Mouse (Mus musculus): Measurements from ENCODE around the gene Rasgrf1. TPM values are rescaled to one million over a fixed set of nuclear protein-coding genes. Genes with fewer than 3 reads are reported as not detected.

The Rasgrf1 gene
- polyA plus RNA-seq, 1 experiment from 2014 or later = 0.84 TPM

DNA sequence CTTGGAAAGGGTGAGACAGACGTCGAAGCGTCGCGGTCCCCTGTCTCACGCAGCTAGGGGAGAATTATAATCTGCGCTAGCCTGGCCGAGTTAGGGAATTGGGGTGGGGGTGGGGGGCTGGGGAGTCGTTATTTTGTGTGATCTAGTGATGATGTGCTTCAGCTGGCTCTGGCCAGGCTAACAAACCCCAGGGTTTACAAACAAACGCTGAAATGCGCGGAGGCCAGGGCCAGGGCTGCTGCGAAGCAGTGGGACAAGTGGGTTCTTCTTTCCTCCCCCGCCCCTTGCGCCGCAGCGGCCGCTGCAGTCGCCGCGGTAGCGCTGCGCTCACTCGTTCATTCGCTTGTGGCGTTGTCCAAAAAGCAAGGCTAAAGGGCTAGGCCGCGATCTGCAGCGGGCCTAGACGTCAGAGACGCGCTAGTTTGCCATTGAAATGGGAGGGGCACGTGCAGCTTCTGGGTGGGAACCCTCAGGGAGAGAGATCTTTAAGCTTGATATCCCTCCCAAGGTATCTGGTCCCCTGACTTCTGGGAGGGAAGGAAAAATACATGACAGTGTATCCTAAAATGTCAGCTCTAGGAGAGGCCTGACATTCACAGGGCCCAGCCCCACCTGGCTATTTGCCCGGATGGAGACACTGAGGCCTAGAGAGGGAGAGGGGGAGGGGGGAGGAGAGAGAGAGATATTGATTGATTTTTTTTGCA, 1.2 kb downstream of the Rasgrf1 start:
- ATAC-seq (ENCODE audit: low FRiP score) = peak; percentile 21; the same call in 1 of the 2 replicates
- H3K9ac ChIP-seq = no peak overlapping the region

DNA sequence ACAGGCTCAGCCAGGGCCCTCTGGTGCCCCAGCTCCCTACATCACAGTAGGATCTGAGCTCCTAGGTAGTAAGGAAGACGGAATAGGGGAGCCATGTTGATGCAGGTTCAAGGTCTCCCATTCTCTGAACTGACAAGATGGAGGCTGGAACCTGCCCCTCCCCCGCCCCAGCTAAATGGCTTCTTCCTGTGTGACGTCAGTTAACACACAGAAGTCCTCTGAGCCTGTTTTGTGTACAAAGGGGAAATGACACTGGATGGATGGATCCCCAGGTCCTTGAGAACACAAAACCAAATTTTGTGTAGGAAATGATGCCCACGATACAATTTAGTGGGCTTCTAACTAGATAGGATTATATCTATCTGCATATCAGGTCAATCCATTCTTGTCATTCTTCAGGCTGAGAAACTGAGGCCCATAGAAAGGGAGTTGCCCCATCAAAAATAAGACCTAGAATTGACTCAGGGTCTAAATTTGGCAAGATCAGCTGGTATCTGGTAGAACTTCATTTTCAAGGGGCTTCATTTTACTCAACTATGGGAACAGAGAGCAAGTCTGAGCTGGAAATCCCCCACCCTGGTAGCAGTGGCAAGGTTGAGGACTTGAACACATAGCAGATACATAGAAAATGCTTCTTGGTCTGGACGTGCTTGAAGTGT, 2.3 kb downstream of the Rasgrf1 start:
- 66% methylated on average over 5 of the region's 5 CpGs for WGBS
- ATAC-seq (ENCODE audit: low FRiP score) = no peak
- no peak overlapping the region for H3K4me2 ChIP-seq (replicated peaks)
- no peaks in the 10 kb centered on the region for H3K9me3 ChIP-seq (replicated peaks)
- H3K27ac ChIP-seq = no peak overlapping the region
- no peak overlapping the region for H3K4me3 ChIP-seq
- H3K9ac ChIP-seq = no peak overlapping the region
- peaks cover 72% of the 10 kb centered on the region for H3K27me3 ChIP-seq
- H3K4me1 ChIP-seq = peaks cover 26% of the 10 kb centered on the region
- H3K36me3 ChIP-seq = no peaks in the 10 kb centered on the region

More for the DNA sequence above, 1.2 kb downstream of the Rasgrf1 start:
- peak overlapping the region; percentile 51 for H3K4me3 ChIP-seq
- no peaks in the 10 kb centered on the region for H3K36me3 ChIP-seq
- peaks cover 26% of the 10 kb centered on the region for H3K4me1 ChIP-seq
- peak overlapping the region; percentile 88 for H3K4me2 ChIP-seq (replicated peaks)
- no peaks in the 10 kb centered on the region for H3K9me3 ChIP-seq (replicated peaks)
- H3K27me3 ChIP-seq = peaks cover 84% of the 10 kb centered on the region
- under 1% methylated on average over 34 of the region's 34 CpGs for whole genome bisulfite sequencing
- H3K27ac ChIP-seq = no peak overlapping the region

DNA sequence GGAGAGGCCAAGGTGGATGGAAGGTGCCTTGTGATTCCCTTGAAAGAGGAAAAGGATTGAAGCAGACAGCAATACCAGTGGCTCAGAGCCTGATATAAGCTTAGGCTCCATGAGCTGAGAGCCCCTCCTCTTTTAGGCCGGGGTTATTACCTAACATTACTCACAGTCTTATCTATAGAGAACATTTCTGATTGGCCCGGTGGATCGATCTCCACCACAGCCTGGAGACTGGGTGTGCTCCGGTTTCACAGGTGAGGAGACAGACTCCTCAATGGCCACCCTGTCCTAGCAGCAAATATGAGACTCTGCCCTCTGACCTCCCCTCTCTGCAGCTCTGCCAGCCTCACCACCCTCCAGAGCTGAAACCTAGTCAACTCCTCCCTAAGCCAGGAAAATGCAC, 3.4 kb downstream of the Rasgrf1 start:
- Histone ChIP-seq H3K9ac (no peak overlapping the region), H3K4me1 (peaks cover 26% of the 10 kb centered on the region), H3K4me3 (no peak overlapping the region), H3K9me3 (replicated peaks) (no peaks in the 10 kb centered on the region), H3K27ac (no peak overlapping the region), H3K4me2 (replicated peaks) (no peak overlapping the region), H3K27me3 (peaks cover 61% of the 10 kb centered on the region), H3K36me3 (no peaks in the 10 kb centered on the region)
- WGBS = 65% methylated on average over 4 of the region's 4 CpGs
- ATAC-seq (ENCODE audit: low FRiP score) = no peak

DNA sequence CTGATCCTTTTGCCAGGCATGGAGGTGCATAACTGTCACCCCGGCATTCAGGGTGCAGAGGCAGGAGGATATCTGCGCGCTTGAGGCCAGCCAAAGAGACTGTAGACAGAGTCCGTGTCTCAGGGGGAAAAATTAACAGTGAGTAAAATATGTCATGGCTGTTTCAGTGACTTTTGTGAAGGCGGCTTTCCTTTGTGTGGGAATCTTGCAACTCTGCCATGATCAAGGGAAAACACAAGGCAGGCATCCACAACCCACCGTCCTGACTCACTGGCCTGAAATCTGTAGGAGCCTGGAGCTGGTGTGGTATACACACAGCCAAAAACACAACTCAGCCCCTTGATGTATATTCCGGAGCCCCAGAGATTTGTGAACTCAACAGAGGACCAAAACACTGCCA, 6.8 kb downstream of the Rasgrf1 start:
- H3K36me3 ChIP-seq = no peaks in the 10 kb centered on the region
- ATAC-seq (ENCODE audit: low FRiP score) = no peak
- no peaks in the 10 kb centered on the region for H3K9me3 ChIP-seq (replicated peaks)
- H3K27ac ChIP-seq = no peak overlapping the region
- H3K4me2 ChIP-seq (replicated peaks) = no peak overlapping the region
- no peak overlapping the region for H3K4me3 ChIP-seq
- no peaks in the 10 kb centered on the region for H3K4me1 ChIP-seq
- H3K27me3 ChIP-seq = peaks cover 28% of the 10 kb centered on the region
- 91% methylated on average over 7 of the region's 7 CpGs for WGBS
- H3K9ac ChIP-seq = no peak overlapping the region

DNA sequence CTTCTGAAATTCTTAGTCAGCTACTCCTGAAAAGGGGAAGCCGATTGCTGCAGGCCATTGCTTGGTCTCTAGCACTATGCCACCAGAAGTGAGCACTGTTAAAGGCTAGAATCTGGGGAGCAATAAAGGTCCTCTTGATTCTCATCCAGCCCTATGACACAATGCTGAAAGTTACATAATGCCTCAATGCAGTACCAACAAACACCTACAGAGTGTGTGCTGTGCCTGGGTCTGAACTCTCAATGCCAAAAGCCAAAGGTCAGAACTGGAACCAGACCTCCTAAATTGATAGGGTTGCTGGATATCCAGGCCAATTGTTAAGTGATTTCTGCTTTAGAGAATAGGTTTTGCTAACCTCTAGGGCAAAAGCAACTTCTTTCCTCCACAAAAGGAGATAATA, 7.7 kb downstream of the Rasgrf1 start:
- H3K27me3 ChIP-seq = peaks cover 19% of the 10 kb centered on the region
- WGBS = 88% methylated on average over 1 of the region's 1 CpGs
- no peak overlapping the region for H3K4me2 ChIP-seq (replicated peaks)
- H3K36me3 ChIP-seq = no peaks in the 10 kb centered on the region
- H3K4me3 ChIP-seq = no peak overlapping the region
- no peaks in the 10 kb centered on the region for H3K9me3 ChIP-seq (replicated peaks)
- no peak overlapping the region for H3K27ac ChIP-seq
- H3K4me1 ChIP-seq = no peaks in the 10 kb centered on the region
- no peak overlapping the region for H3K9ac ChIP-seq
- no peak for ATAC-seq (ENCODE audit: low FRiP score)

DNA sequence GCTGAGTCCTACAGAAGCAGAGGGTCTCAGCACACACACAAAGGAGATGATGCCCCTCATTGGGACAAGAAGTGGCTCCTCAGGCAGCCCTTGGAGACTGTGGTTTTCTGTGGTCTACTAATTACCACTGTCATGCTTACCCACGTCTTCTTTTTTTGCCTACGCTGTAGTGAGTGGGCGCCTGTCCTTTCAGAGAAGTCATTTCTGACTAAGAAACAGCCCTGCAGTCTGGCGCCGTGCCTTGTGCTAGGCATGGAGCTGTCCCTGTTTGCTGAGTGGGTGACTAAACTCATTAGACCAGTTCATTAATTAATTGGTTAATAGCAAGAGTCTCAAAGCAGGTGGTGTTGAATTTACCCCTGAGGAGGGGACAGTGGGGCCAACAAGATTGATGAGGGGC, 9.1 kb downstream of the Rasgrf1 start:
- 80% methylated on average over 5 of the region's 5 CpGs for WGBS
- Histone ChIP-seq H3K4me1 (no peaks in the 10 kb centered on the region), H3K9me3 (replicated peaks) (no peaks in the 10 kb centered on the region), H3K4me2 (replicated peaks) (no peak overlapping the region), H3K9ac (no peak overlapping the region), H3K4me3 (no peak overlapping the region), H3K27me3 (peaks cover 5% of the 10 kb centered on the region; the same call in 1 of the 2 replicates), H3K36me3 (no peaks in the 10 kb centered on the region), H3K27ac (no peak overlapping the region)
- no peak for ATAC-seq (ENCODE audit: low FRiP score)

DNA sequence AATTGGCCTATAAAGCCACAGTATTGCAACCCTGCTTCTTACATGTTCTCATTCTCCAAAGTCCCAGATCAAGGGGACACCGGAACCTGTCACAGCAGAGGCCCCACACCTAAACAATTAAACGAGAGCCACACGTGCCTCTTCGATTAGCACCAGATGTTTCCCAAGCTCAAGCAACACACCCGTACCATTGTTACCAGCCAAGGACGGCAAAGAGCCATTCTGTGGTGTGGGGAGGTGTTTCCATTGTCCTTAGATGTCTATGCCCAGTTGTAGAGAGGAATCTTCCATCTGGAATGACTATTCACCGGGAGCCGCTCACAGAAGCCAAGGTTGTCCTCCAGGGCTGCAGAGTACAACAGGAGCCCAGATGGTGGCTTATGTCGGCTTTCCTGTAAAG, 11.4 kb downstream of the Rasgrf1 start:
- no peak for ATAC-seq (ENCODE audit: low FRiP score)
- no peak overlapping the region for H3K4me2 ChIP-seq (replicated peaks)
- no peak overlapping the region for H3K9ac ChIP-seq
- H3K9me3 ChIP-seq (replicated peaks) = no peaks in the 10 kb centered on the region
- 74% methylated on average over 9 of the region's 9 CpGs for WGBS
- H3K36me3 ChIP-seq = no peaks in the 10 kb centered on the region
- no peaks in the 10 kb centered on the region for H3K4me1 ChIP-seq
- H3K27me3 ChIP-seq = no peaks in the 10 kb centered on the region
- no peak overlapping the region for H3K4me3 ChIP-seq
- H3K27ac ChIP-seq = no peak overlapping the region

DNA sequence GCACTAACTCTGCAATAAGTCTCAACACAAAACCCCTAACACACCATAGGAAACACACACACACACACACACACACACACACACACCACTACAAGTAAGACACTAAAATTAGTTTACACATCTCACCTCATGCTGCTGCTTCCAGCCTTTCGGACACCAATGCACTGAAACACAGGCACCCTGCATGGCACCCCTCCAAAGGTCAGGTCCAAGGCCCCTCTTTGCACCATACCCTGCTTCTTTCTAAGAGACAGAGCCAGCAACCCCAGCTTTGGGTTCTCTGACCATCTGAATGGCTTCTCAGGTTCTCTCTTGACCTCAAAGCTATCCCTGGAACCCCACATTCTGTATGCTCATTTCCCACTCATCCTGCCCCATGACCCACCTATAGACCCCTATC, 13.0 kb downstream of the Rasgrf1 start:
- H3K4me3 ChIP-seq = no peak overlapping the region
- ATAC-seq (ENCODE audit: low FRiP score) = no peak
- no peak overlapping the region for H3K4me2 ChIP-seq (replicated peaks)
- no peak overlapping the region for H3K9ac ChIP-seq
- no peak overlapping the region for H3K27ac ChIP-seq
- 82% methylated on average over 1 of the region's 1 CpGs for WGBS
- no peaks in the 10 kb centered on the region for H3K9me3 ChIP-seq (replicated peaks)
- H3K4me1 ChIP-seq = no peaks in the 10 kb centered on the region
- no peaks in the 10 kb centered on the region for H3K36me3 ChIP-seq
- H3K27me3 ChIP-seq = no peaks in the 10 kb centered on the region

DNA sequence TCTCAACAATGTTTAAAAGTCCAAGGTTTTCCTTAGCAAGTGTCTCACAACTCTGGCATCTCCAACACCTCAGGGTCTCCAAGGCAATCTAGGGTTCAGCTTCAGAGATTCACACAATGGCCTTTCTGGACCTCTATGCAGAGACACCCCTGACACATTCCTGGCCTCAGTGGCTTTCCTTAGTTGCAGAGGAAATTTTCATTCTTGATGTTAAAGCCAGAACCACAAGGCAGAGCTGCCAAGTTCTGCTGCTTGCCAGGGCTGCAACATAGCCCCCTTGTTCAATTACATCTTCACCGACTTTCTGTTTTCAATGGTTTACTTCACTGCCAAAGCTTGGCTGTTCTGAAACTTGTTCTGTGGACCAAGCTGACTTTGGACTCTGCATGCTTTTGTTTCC, 15.1 kb downstream of the Rasgrf1 start:
- ATAC-seq (ENCODE audit: low FRiP score) = no peak

DNA sequence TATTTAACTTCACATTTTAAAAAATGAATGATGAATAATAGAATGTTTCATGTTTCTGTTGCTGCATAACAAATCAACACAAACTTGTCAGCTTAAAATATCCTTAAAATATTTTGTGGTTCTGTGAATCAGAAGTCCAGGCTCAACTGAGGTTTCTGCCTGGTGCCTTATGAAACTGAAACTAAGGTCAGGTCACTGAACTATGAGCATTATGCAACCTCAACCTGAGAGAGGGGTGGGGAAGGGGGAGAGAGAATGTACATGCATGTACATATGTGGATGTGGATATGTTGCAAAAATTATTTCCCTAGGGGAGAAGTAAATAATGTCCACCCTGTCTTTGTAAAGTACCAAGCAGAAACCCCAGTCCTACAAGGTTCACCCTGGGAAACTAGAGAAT, 18.8 kb downstream of the Rasgrf1 start:
- no peaks in the 10 kb centered on the region for H3K27me3 ChIP-seq
- no peak overlapping the region for H3K4me3 ChIP-seq
- no peaks in the 10 kb centered on the region for H3K9me3 ChIP-seq (replicated peaks)
- no peak overlapping the region for H3K27ac ChIP-seq
- no peak for ATAC-seq (ENCODE audit: low FRiP score)
- no peak overlapping the region for H3K9ac ChIP-seq
- no peak overlapping the region for H3K4me2 ChIP-seq (replicated peaks)
- H3K4me1 ChIP-seq = no peaks in the 10 kb centered on the region
- no peaks in the 10 kb centered on the region for H3K36me3 ChIP-seq

More for the DNA sequence above, 15.1 kb downstream of the Rasgrf1 start:
- Histone ChIP-seq H3K4me1 (no peaks in the 10 kb centered on the region), H3K4me3 (no peak overlapping the region), H3K27me3 (no peaks in the 10 kb centered on the region), H3K4me2 (replicated peaks) (no peak overlapping the region), H3K9me3 (replicated peaks) (no peaks in the 10 kb centered on the region), H3K36me3 (no peaks in the 10 kb centered on the region), H3K27ac (no peak overlapping the region), H3K9ac (no peak overlapping the region)
- 90% methylated on average over 1 of the region's 1 CpGs for WGBS

DNA sequence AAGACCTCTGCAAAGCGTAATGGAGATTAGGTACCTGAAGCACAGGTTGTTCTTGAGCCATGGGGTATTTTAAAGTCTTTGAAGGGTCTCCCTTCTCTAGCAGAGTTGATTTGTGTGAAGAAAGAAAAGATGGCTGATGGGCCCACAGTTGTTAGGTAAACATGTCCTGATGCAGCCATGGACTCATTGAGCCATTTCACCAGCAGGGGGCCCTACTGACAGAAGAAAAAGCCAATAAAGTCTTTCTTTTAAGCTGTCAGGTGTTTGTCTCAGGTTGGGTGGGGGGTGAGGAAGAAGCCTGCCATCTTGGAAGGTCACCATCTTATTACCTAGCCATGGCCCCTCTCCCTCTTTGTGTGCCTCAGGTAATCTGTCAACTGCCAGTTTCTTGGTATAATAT, 30.7 kb downstream of the Rasgrf1 start:
- Histone ChIP-seq H3K4me1 (no peaks in the 10 kb centered on the region), H3K4me3 (no peak overlapping the region), H3K9me3 (replicated peaks) (no peaks in the 10 kb centered on the region), H3K36me3 (no peaks in the 10 kb centered on the region), H3K27ac (no peak overlapping the region), H3K4me2 (replicated peaks) (no peak overlapping the region), H3K27me3 (no peaks in the 10 kb centered on the region), H3K9ac (no peak overlapping the region)
- ATAC-seq (ENCODE audit: low FRiP score) = no peak
- WGBS = 69% methylated on average over 1 of the region's 1 CpGs

DNA sequence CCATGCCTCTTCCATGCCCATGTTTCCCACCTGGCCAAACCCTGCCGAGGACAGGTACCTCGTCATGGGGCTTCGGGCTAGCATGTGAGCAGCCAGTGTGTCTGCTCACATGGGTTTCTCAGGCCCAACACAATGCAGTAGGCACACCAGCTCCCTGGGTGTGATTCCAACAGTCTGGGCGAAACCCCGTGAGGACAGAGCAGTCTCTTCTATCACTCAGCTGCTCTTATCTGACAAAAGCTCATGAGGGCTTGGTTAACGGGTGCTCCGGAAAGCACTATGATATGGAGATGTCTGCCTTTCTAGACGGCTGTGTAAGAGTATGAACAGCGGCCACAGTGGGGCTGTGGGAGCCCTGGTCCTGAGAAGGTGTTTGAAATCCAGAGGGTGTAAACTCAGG, 37.1 kb downstream of the Rasgrf1 start:
- no peaks in the 10 kb centered on the region for H3K9me3 ChIP-seq (replicated peaks)
- no peaks in the 10 kb centered on the region for H3K36me3 ChIP-seq
- no peak overlapping the region for H3K9ac ChIP-seq
- 89% methylated on average over 9 of the region's 9 CpGs for WGBS
- no peak for ATAC-seq (ENCODE audit: low FRiP score)
- H3K4me1 ChIP-seq = no peaks in the 10 kb centered on the region
- no peaks in the 10 kb centered on the region for H3K27me3 ChIP-seq
- H3K4me3 ChIP-seq = no peak overlapping the region
- no peak overlapping the region for H3K4me2 ChIP-seq (replicated peaks)
- no peak overlapping the region for H3K27ac ChIP-seq

DNA sequence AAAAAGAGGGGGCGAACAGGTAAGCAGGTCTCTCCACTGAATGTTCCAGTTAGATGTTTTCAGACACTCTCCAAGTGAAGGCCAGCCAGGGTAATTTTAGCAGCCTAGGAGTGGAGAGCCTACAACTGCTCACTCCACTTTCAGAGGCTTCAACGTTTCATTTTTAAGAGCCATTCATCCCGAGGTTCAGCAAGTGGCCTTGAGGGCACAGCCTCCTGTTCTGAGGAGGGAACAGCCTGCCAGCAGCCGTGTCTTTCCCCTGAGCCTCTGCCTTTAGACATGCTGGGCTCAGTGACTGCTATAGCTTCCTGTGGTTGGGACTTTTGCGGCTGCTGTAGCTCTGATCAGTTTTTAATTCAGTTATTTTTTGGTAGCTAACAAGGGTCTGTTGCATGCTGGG, 38.9 kb downstream of the Rasgrf1 start:
- H3K36me3 ChIP-seq = no peaks in the 10 kb centered on the region
- H3K4me3 ChIP-seq = no peak overlapping the region
- no peaks in the 10 kb centered on the region for H3K27me3 ChIP-seq
- H3K4me2 ChIP-seq (replicated peaks) = no peak overlapping the region
- no peak for ATAC-seq (ENCODE audit: low FRiP score)
- no peak overlapping the region for H3K27ac ChIP-seq
- no peak overlapping the region for H3K9ac ChIP-seq
- 65% methylated on average over 5 of the region's 5 CpGs for WGBS
- no peaks in the 10 kb centered on the region for H3K4me1 ChIP-seq
- no peaks in the 10 kb centered on the region for H3K9me3 ChIP-seq (replicated peaks)
